Mouse (Mus musculus) G1E (cell line): ENCODE measurements around the gene Ncor1. TPM values are rescaled to one million over a fixed set of nuclear protein-coding genes. Genes with fewer than 3 reads are reported as not detected.
A peak's percentile ranks its signal among the peaks of the same experiment; 100 is the strongest.
"Not testable (repeated sequence)": the region's sequence is repeated elsewhere in the genome, so short reads cannot be mapped to it uniquely, and the experiment has no call there.

Experiments used
- ATAC-seq: 2 replicates; pipeline ENCODE4 v1.8.0; 2016; ENCODE audit warnings: mild to moderate bottlenecking; ENCODE audit not compliant: insufficient number of reproducible peaks, poor library complexity, low FRiP score, severe bottlenecking; ENCODE audit errors: extremely low read depth
- DNase-seq: peaks from one replicate; pipeline ENCODE4 v3.0.0; 2012; ENCODE audit warnings: low spot score
- H3K27me3 ChIP-seq: 2 replicates; pipeline ENCODE4 v1.6.1; 2012; ENCODE audit warnings: mild to moderate bottlenecking, low read length, inconsistent platforms; ENCODE audit not compliant: insufficient read depth
- H3K36me3 ChIP-seq: replicated peaks from 2 replicates; pipeline ENCODE3; 2012; ENCODE audit warnings: mild to moderate bottlenecking, inconsistent platforms
- H3K4me1 ChIP-seq: 2 replicates; pipeline ENCODE4 v1.6.1; 2012; ENCODE audit warnings: low read depth, low read length, inconsistent platforms, mixed read lengths; ENCODE audit not compliant: insufficient read depth
- H3K4me3 ChIP-seq: 2 replicates; pipeline ENCODE4 v1.5.1; 2012; ENCODE audit warnings: low read depth, mild to moderate bottlenecking, inconsistent platforms, low read length, moderate library complexity, mixed read lengths
- H3K9me3 ChIP-seq: replicated peaks from 2 replicates; pipeline ENCODE4 v1.6.1; 2012; ENCODE audit warnings: inconsistent platforms
- CTCF ChIP-seq: IDR thresholded peaks from 2 replicates; pipeline ENCODE4 v1.5.1; 2012; ENCODE audit warnings: low read depth, low read length, inconsistent platforms, mixed read lengths
- GATA1 ChIP-seq: IDR thresholded peaks from 2 replicates; pipeline ENCODE4 v1.6.1; 2012; ENCODE audit warnings: borderline replicate concordance, low read length, inconsistent platforms, mixed read lengths
- GATA2 ChIP-seq: IDR thresholded peaks from 2 replicates; pipeline ENCODE4 v1.6.1; 2012; ENCODE audit warnings: low read depth, low read length, inconsistent platforms, borderline replicate concordance
- POLR2AphosphoS5 ChIP-seq: IDR thresholded peaks from 2 replicates; pipeline ENCODE4 v1.6.1; 2012; ENCODE audit warnings: low read depth, low read length, inconsistent platforms; ENCODE audit not compliant: insufficient replicate concordance
- TAL1 ChIP-seq: conservative IDR thresholded peaks from 2 replicates; pipeline ENCODE4 v1.6.1; 2012; ENCODE audit warnings: low read depth, low read length, inconsistent platforms, mixed read lengths
- polyA plus RNA-seq: library from polyadenylated mRNA; stranded (reverse); fragments of >175 nt; gene quantifications from 2 replicates; pipeline ENCODE4 v1.2.3, GENCODE M21; 2012
- total RNA-seq, 2 experiments: library from RNA; stranded (forward) in 1 of 2; stranded (reverse) in 1 of 2; fragments of 200-1000 nt in 1 of 2; fragments of >200 nt in 1 of 2; fragmentation: Nextera tagmentation in 1 of 2; gene quantifications; 2 replicates each; pipeline ENCODE4 v1.2.3; 2014 to 2017

The Ncor1 gene
- total and polyA plus RNA-seq, 3 experiments, result 69.9 to 697 (median 214) TPM

GRCm38 (mm10) chr11:62464696-62465095, 6.4 kb upstream of the Ncor1 start:
- no peak overlapping the region for H3K4me3 ChIP-seq
- ATAC-seq (0 out of 2 replicates have a peak, but pooled peaks have one; percentile 23), DNase-seq (no peak)
- TF ChIP-seq TAL1 (peak; percentile 64), CTCF (no peak)
- peaks cover 15% of the 10 kb centered on the region for H3K36me3 ChIP-seq
- H3K9me3 ChIP-seq, result no peaks in the 10 kb centered on the region
- H3K4me1 ChIP-seq, result peaks cover 72% of the 10 kb centered on the region
- H3K27me3 ChIP-seq, result no peaks in the 10 kb centered on the region

DNA sequence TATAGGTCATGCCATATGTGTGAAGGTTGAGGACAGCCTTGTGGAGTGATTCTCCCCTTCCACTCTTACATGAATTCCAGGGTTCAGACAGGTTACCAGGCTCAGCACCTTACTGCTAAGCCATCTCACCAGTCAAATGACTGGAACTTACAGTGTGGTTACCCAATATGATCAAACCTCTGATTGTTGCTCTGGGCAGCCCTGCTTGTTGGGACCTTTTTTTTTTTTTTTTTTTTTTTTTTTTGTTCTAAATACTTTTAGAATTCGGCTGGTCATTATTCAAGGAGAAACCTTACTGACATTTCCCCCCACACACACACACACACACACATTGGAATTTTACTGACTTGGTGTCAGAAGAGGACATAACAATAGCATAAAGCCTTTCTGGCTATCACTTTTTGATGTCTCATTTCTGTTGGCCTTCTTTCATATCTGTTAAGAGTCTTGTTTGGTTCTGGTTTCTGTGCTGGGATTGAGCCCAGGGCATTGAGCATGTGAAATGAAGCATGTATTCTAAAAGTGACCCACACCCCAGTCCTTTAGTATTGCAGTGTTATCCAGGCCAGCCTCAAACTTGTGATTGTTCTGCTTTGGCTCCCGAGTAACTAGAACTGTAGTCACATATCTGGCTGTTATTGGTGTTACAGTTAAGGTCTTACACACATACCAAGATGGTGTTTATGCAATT, 5.0 kb upstream of the Ncor1 start:
- TF ChIP-seq GATA2 (no peak), TAL1 (no peak), CTCF (no peak), GATA1 (no peak), POLR2AphosphoS5 (no peak)
- Histone ChIP-seq H3K4me3 (no peak overlapping the region), H3K27me3 (no peaks in the 10 kb centered on the region), H3K4me1 (peaks cover 71% of the 10 kb centered on the region), H3K9me3 (no peaks in the 10 kb centered on the region), H3K36me3 (peaks cover 13% of the 10 kb centered on the region)
- DNase-seq (no peak), ATAC-seq (no peak)

- not testable (repeated sequence) for ATAC-seq, H3K4me3 ChIP-seq, H3K9me3 ChIP-seq, H3K27me3 ChIP-seq, DNase-seq
- Histone ChIP-seq H3K36me3 (peaks cover 13% of the 10 kb centered on the region), H3K4me1 (peaks cover 67% of the 10 kb centered on the region)
Observed at GRCm38 (mm10) chr11:62462529-62462928, 4.2 kb upstream of the Ncor1 start.

DNA sequence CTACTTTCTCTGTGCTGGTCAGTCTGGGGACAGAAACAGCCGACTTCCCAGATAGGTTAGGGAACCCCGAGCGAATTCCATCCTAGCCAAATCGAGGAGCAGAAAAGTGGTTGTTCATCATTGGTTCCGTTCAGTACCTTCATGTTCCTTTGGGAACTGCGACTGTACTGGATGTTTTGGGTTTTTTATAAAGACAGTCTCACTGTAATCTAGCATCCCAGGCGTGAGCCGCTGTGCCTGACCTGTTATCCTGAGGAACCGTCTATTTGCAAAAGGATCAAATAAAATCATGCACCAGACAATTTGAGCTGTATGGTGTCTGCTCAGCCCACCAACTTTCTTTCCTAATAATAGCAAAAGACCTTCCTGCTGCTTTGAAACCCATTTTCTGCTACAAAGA, 439 bp upstream of the Ncor1 start:
- DNase-seq (no peak), ATAC-seq (no peak)
- Histone ChIP-seq H3K27me3 (no peaks in the 10 kb centered on the region), H3K9me3 (no peaks in the 10 kb centered on the region), H3K36me3 (peaks cover 14% of the 10 kb centered on the region), H3K4me1 (peaks cover 43% of the 10 kb centered on the region), H3K4me3 (peak overlapping the region; percentile 81)
- TF ChIP-seq TAL1, result no peak
- no peak for TF ChIP-seq GATA2
- TF ChIP-seq GATA1, result no peak
- no peak for TF ChIP-seq CTCF
- TF ChIP-seq POLR2AphosphoS5, result no peak

GRCm38 (mm10) chr11:62457891-62458270, 460 bp downstream of the Ncor1 start:
- Histone ChIP-seq H3K9me3 (no peaks in the 10 kb centered on the region), H3K4me1 (peaks cover 39% of the 10 kb centered on the region), H3K27me3 (no peaks in the 10 kb centered on the region), H3K4me3 (peak overlapping the region; percentile 81), H3K36me3 (peaks cover 20% of the 10 kb centered on the region)
- no peak for ATAC-seq
- TF ChIP-seq GATA1, result no peak
- no peak for TF ChIP-seq POLR2AphosphoS5
- no peak for TF ChIP-seq TAL1
- no peak for TF ChIP-seq CTCF
- TF ChIP-seq GATA2, result no peak
- DNase-seq, result no peak

- DNase-seq (peak; percentile 94), ATAC-seq (peak; percentile 76)
- no peaks in the 10 kb centered on the region for H3K27me3 ChIP-seq
- no peak for TF ChIP-seq CTCF
- no peak for TF ChIP-seq POLR2AphosphoS5
- TF ChIP-seq GATA1, result no peak
- no peak for TF ChIP-seq GATA2
- no peak for TF ChIP-seq TAL1
- peak overlapping the region; percentile 81 for H3K4me3 ChIP-seq
- H3K9me3 ChIP-seq, result no peaks in the 10 kb centered on the region
- peaks cover 20% of the 10 kb centered on the region for H3K36me3 ChIP-seq
- H3K4me1 ChIP-seq, result peaks cover 36% of the 10 kb centered on the region
Observed at GRCm38 (mm10) chr11:62457241-62457890, 975 bp downstream of the Ncor1 start.
